Mouse (Mus musculus) thymus, adult 2 months (tissue): ENCODE results near the gene Eef1a2.

Source experiments
- CTCF ChIP-seq: fragments of 200-500 bp; IDR thresholded peaks from 2 replicates; pipeline ENCODE4 v1.5.1; 2012; ENCODE audit warnings: mild to moderate bottlenecking, control low read depth, low read length, moderate library complexity, borderline replicate concordance; ENCODE audit not compliant: control insufficient read depth, poor library complexity, insufficient read depth; ENCODE audit errors: extremely low read depth
- POLR2A ChIP-seq: fragments of 200-500 bp; IDR thresholded peaks from 2 replicates; pipeline ENCODE4 v1.6.1; 2012; ENCODE audit warnings: mild to moderate bottlenecking, low read length, control low read depth, moderate library complexity; ENCODE audit not compliant: control insufficient read depth, poor library complexity, insufficient read depth; ENCODE audit errors: extremely low read depth

GRCm38 (mm10) chr2:181136934-181137333 lies 19.9 kb downstream of the Eef1a2 start:
- TF ChIP-seq CTCF (no peak), POLR2A (no peak)
